Mouse (Mus musculus) kidney, embryonic 15.5 days (tissue): ENCODE results near the gene Cabp1. TPM values are rescaled to one million over a fixed set of nuclear protein-coding genes. Genes with fewer than 3 reads are reported as not detected.
A peak's percentile ranks its signal among the peaks of the same experiment; 100 is the strongest.
"Not testable (repeated sequence)": the region's sequence is repeated elsewhere in the genome, so short reads cannot be mapped to it uniquely, and the experiment has no call there.

ENCODE experiments used
- ATAC-seq: fragments of 200-750 bp; cut with Nextera tagmentation; replicated peaks from 2 replicates; pipeline ENCODE4 v1.8.0; 2017; ENCODE audit warnings: moderate TSS enrichment; ENCODE audit not compliant: low FRiP score
- H3K27ac ChIP-seq: fragments of 300-500 bp; sonication (generic); 2 replicates; pipeline ENCODE4 v1.5.1; 2015; ENCODE audit warnings: mild to moderate bottlenecking, inconsistent platforms
- H3K27me3 ChIP-seq: fragments of 300-500 bp; sonication (generic); 2 replicates; pipeline ENCODE4 v1.6.1; 2015; ENCODE audit warnings: inconsistent platforms
- H3K36me3 ChIP-seq: fragments of 300-500 bp; sonication (generic); 2 replicates; pipeline ENCODE4 v1.6.1; 2015; ENCODE audit warnings: inconsistent platforms
- H3K4me1 ChIP-seq: fragments of 300-500 bp; sonication (generic); 2 replicates; pipeline ENCODE4 v1.6.1; 2015; ENCODE audit warnings: inconsistent platforms
- H3K4me2 ChIP-seq: fragments of 300-500 bp; sonication (generic); 2 replicates; pipeline ENCODE4 v1.6.1; 2015; ENCODE audit warnings: moderate library complexity, mild to moderate bottlenecking, inconsistent platforms
- H3K4me3 ChIP-seq: fragments of 300-500 bp; sonication (generic); replicated peaks from 2 replicates; pipeline ENCODE4 v1.5.1; 2015; ENCODE audit warnings: mild to moderate bottlenecking, inconsistent platforms
- H3K9ac ChIP-seq: fragments of 300-500 bp; sonication (generic); 2 replicates; pipeline ENCODE4 v1.6.1; 2015; ENCODE audit warnings: mild to moderate bottlenecking, inconsistent platforms
- H3K9me3 ChIP-seq: fragments of 300-500 bp; sonication (generic); replicated peaks from 2 replicates; pipeline ENCODE4 v1.6.1; 2016; ENCODE audit warnings: inconsistent platforms
- WGBS: fragments of 180-500 bp; shearing (Covaris S2); methylation state at CpG from one replicate; pipeline ENCODE4 v1.1.7; 2015; ENCODE audit warnings: mixed read lengths; 5-methylcytosine and 5-hydroxymethylcytosine counted together
- polyA plus RNA-seq: library from polyadenylated mRNA; unstranded; fragments of >200 nt; fragmentation: Nextera tagmentation; extraction: Ambion mirVana; gene quantifications from 2 replicates; pipeline ENCODE4 v1.2.1, GENCODE M21; 2015

Cabp1 gene
- polyA plus RNA-seq, 1 experiment from 2014 or later: 1.7 TPM

DNA sequence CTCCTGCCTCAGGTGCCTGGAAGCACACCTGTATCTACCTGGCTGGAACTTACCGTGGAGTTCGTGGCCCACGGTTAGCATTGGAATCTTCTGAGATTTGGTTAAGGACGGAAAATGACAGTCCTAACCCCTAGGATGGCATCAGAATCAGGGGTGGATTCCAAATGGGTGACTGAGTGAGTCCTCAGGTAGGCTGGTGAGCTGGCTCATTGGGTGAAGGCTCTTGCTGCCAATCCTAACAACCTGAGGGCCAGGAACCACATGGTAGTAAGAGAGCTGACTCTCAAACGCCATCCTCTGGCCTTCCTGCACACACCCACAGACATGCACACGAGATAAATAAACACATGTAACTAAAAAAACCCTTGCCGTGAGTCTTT lies 27.4 kb downstream of the Cabp1 start:
- Histone ChIP-seq H3K4me1 (peaks cover 43% of the 10 kb centered on the region), H3K36me3 (no peaks in the 10 kb centered on the region), H3K9me3 (no peaks in the 10 kb centered on the region), H3K27me3 (no peaks in the 10 kb centered on the region), H3K4me3 (no peak overlapping the region), H3K9ac (no peak overlapping the region), H3K27ac (peak overlapping the region; percentile 84), H3K4me2 (no peak overlapping the region)
- no peak for ATAC-seq
- 77% methylated on average over 7 of the region's 7 CpGs for WGBS

DNA sequence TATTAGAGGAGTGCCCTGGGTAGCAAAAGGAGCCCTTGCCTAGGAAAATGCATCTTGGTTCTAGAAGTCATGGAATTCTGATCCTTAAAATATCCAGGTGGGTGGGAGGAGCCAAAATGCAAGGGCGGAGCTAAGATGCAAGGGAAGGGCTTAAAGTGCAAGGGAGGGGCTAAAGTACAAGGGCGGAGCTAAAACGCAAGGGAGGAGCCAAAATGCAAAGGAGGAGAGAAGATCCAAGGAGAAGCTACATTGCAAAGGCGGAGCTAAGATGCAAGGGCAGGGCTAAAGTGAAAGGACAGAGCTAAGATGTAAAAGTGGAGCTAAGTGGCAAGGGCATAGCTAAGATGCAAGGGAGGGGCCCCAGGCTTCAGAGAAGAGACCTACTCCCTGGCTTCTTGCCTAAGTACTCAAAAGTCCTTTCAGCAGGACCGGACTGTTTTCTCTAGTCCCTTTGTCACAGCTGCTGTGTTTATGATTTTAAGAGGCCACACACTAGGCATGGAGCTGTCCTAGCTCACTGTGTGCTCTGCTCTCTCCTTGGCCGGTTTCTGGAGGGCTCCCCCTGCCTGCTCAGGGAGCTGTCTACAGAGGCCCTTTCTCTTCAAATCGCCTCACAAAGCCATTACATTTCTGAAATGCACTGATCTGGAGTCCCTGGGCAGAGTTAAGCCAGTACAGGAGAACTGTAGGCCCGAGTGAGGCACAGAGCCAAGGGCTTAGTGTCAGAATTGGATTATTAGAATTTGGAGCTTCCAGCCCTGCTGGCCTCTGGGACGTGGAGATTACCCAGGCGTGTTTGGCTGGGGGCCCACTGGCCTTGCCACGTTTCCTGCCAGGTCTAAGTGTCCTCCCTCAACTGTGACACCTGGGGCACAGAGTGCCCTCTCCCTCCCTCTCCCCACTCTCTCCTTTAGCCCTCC lies 28.0 kb downstream of the Cabp1 start:
- Histone ChIP-seq H3K4me2 (no peak overlapping the region), H3K36me3 (no peaks in the 10 kb centered on the region), H3K9ac (no peak overlapping the region), H3K9me3 (no peaks in the 10 kb centered on the region), H3K27ac (peak overlapping the region; percentile 84), H3K27me3 (no peaks in the 10 kb centered on the region), H3K4me3 (no peak overlapping the region), H3K4me1 (peaks cover 48% of the 10 kb centered on the region)
- ATAC-seq: no peak
- 48% methylated on average over 11 of the region's 11 CpGs for WGBS

DNA sequence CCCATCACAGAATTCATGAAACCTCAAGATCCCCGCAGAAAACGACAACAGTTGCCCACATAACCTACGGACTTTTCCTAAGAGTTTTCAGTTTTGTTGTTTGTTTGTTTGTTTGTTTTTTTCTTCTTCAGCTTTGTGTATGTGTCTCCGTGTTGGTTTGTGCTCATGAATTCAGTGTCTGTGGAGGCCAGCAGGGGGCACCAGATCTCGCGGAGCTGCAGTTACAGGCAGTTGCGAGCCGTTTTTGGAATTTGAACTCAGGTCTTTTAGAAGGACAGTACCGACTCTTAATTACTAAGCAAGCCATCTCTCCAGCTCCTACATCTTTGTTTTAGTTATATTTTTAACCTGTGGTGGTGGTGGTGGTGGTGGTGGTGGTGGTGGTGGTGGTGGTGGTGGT lies 28.8 kb downstream of the Cabp1 start:
- Histone ChIP-seq H3K4me3 (no peak overlapping the region), H3K9ac (no peak overlapping the region), H3K27me3 (no peaks in the 10 kb centered on the region), H3K9me3 (no peaks in the 10 kb centered on the region), H3K4me2 (no peak overlapping the region), H3K4me1 (peaks cover 56% of the 10 kb centered on the region), H3K27ac (no peak overlapping the region), H3K36me3 (no peaks in the 10 kb centered on the region)
- no peak for ATAC-seq
- 68% methylated on average over 9 of the region's 9 CpGs for WGBS

- H3K9ac ChIP-seq, H3K27ac ChIP-seq, H3K9me3 ChIP-seq, ATAC-seq, H3K36me3 ChIP-seq, H3K4me3 ChIP-seq, H3K27me3 ChIP-seq, H3K4me2 ChIP-seq: not testable (repeated sequence)
- WGBS: 70% methylated on average over 4 of the region's 4 CpGs
- peaks cover 63% of the 10 kb centered on the region for H3K4me1 ChIP-seq
These were observed 29.7 kb downstream of the Cabp1 start for GRCm38 (mm10) chr5:115164446-115164845.

DNA sequence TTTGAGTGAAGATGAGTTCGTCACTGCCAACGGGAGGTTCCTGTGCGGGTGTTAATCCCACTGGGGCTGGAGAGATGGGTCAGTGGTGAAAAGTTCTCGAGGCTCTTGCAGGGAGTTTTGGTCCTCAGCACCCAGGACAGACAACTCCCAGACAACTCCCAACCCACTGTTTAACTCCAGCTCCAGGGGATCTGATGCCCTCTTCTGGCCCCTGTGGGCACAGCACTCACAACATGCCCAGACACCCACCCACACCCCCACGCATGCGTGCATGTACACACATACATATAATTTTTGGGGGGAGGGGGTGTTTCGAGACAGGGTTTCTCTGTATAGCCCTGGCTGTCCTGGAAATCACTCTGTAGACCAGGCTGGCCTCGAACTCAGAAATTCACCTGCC lies 30.6 kb downstream of the Cabp1 start:
- WGBS: 48% methylated on average over 8 of the region's 8 CpGs
- peak overlapping the region; percentile 34; the same call in 1 of the 2 replicates for H3K4me2 ChIP-seq
- 0 out of 2 replicates have a peak overlapping the region, but pooled peaks have one; percentile 13 for H3K27ac ChIP-seq
- no peak overlapping the region for H3K9ac ChIP-seq
- no peaks in the 10 kb centered on the region for H3K9me3 ChIP-seq
- H3K4me3 ChIP-seq: no peak overlapping the region
- H3K4me1 ChIP-seq: peaks cover 62% of the 10 kb centered on the region
- H3K36me3 ChIP-seq: no peaks in the 10 kb centered on the region
- ATAC-seq: no peak
- H3K27me3 ChIP-seq: no peaks in the 10 kb centered on the region

- H3K27me3 ChIP-seq, H3K36me3 ChIP-seq, H3K4me3 ChIP-seq, H3K9me3 ChIP-seq, ATAC-seq, H3K4me2 ChIP-seq, H3K9ac ChIP-seq: not testable (repeated sequence)
- WGBS: 58% methylated on average over 1 of the region's 1 CpGs
- Histone ChIP-seq H3K27ac (0 out of 2 replicates have a peak overlapping the region, but pooled peaks have one; percentile 5), H3K4me1 (peaks cover 49% of the 10 kb centered on the region)
These were observed 32.3 kb downstream of the Cabp1 start for GRCm38 (mm10) chr5:115161940-115162279.

DNA sequence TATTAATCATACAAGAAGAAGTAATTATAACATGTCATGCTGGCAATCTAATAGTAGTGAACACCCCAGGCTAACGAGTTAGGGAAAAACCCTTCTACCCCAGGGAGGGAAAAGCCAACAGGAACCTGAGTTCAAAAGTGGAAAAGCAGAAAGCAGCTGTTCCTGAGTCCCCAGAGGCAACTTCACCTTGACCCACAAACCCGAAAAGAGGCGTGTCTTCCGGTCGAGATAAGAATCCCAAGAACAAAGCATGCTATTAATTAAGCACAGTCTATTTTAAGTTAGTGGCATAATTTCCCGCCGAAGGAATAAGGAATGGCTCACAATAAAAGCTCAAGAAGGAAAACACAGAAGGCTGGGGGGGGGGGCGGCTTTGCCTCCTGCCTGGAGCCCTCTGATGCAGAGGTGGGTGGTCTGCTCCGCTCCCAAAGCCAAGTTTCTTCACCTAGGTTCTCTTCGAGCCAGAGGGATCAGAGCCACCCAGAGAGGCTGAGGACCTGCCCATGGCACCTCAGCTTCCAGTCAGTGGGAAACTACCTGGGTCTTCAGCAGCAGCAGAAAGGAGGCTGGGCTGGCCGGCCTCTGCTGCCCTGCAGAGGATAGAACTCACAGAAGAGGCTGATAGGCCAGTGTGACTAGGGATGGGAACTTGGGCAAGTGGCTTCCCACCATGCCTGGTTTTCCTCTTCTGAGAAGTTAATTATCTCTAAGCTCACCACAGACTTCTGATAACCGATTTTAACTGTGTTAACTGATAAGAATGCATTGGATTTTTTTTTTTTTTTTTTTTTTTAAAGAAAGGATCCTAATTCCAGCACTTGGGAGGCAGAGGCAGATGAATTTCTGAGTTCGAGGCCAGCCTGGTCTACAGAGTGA lies 32.9 kb downstream of the Cabp1 start:
- no peaks in the 10 kb centered on the region for H3K36me3 ChIP-seq
- no peak overlapping the region for H3K4me3 ChIP-seq
- peaks cover 49% of the 10 kb centered on the region for H3K4me1 ChIP-seq
- peak overlapping the region; percentile 92 for H3K27ac ChIP-seq
- peak overlapping the region; percentile 25 for H3K4me2 ChIP-seq
- H3K9ac ChIP-seq: no peak overlapping the region
- no peaks in the 10 kb centered on the region for H3K9me3 ChIP-seq
- no peak for ATAC-seq
- no peaks in the 10 kb centered on the region for H3K27me3 ChIP-seq
- WGBS: 28% methylated on average over 13 of the region's 13 CpGs

DNA sequence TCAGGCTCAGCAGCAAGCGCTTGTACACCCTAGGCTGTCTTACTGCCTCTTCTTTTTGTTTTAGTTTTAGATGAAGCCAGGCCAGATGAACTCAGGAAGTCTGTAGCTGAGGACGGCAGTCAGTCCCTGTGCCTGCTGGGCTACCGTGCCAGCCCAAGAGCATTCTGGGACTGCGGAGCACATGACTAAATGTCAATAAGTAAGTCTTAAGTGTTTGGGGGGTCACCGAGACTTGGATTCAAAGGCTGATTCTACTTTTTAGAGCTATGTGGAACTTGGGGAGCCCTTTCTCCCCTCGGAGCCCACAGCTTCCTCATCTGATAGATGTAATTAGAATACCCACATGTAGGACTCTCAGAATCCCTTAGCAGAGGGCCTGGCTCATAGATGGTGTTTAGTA lies 33.5 kb downstream of the Cabp1 start:
- no peak overlapping the region; the same call in 1 of the 2 replicates for H3K9ac ChIP-seq
- no peaks in the 10 kb centered on the region for H3K27me3 ChIP-seq
- H3K4me1 ChIP-seq: peaks cover 49% of the 10 kb centered on the region
- no peaks in the 10 kb centered on the region for H3K9me3 ChIP-seq
- 66% methylated on average over 6 of the region's 6 CpGs for WGBS
- 0 out of 2 replicates have a peak overlapping the region, but pooled peaks have one; percentile 25 for H3K4me2 ChIP-seq
- no peaks in the 10 kb centered on the region for H3K36me3 ChIP-seq
- no peak overlapping the region for H3K4me3 ChIP-seq
- no peak for ATAC-seq
- peak overlapping the region; percentile 92 for H3K27ac ChIP-seq

DNA sequence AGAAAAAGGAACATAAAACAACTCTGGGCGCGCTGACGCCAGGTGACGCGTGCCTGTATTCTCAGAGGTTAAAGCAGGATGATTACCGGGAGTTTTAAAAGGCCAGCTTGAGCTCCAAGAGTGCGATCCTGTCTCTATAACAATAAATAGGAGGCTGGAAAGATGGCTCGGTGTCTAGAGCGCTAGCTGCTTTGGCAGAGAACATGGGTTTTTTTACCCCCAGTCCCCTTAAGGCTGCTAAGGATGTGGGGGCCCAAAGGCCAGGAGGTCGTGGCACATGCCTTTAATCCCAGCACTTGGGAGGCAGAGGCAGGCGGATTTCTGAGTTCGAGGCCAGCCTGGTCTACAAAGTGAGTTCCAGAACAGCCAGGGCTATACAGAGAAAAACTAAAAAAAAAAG lies 35.0 kb downstream of the Cabp1 start:
- Histone ChIP-seq H3K4me2 (peak overlapping the region; percentile 81), H3K9ac (peak overlapping the region; percentile 76), H3K4me3 (peak overlapping the region; percentile 91), H3K27me3 (no peaks in the 10 kb centered on the region), H3K9me3 (no peaks in the 10 kb centered on the region), H3K36me3 (0 out of 2 replicates have a peak, but pooled peaks cover 4% of the 10 kb centered on the region), H3K4me1 (peaks cover 64% of the 10 kb centered on the region), H3K27ac (peak overlapping the region; percentile 99)
- no peak for ATAC-seq
- WGBS: 34% methylated on average over 12 of the region's 12 CpGs

DNA sequence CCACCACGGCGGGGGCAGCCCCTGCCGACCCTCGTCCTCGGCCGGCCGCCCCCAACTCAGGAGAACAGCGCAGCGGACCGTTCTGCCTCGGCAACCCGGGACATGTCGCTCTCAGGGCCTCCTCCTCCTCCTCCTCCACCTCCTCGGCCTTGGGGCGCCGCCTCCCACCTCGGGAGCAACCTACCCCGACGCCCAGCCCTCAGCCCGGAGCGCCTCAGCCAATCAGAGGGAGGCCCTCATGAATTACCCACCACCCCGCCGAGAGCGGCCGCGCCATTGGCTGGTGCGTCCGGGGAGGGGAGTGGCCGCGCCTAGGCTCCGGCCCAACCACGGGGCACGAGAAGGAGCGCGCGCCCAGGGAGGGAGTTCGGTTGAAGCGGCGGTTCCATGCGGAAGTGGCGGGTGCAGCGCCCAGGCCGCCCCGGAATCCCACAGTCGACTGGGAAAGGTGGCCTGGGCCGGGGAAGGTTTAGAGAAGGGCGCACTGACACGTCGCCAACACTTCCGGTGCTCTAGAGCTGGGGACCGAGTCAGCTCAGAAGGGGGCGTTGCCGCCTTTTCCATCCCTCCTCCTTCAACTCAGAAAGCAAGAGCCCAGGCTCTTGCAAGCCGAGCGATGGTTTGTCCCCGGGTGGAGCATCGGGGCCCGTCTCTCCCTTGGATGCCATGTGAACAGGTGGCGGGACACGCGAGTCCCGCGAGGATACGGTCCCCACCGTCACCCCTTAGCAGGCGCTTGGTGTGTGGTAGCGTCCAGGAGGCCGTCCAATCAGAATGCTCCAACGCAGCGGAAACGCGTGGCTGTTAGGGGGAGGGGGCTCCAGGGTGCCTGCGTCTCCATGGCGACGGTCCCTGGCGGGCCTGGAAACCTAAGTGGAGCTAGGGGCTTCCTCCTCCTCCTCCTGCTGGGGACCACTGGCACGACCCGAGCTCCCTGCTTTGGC lies 35.9 kb downstream of the Cabp1 start, which contains the start of gene Mlec:
Gene Mlec, minus strand, starts transcription at position 140 of the 944 bp plus-strand sequence.
- peak; percentile 98 for ATAC-seq
- Histone ChIP-seq H3K4me3 (peak within 1 kb of the TSS; percentile 91), H3K27me3 (no peaks in the 10 kb centered on the region), H3K36me3 (peaks cover 7% of the 10 kb centered on the region; the same call in 1 of the 2 replicates), H3K9ac (peak within 1 kb of the TSS; percentile 94), H3K4me1 (peaks cover 69% of the 10 kb centered on the region), H3K27ac (peak within 1 kb of the TSS; percentile 99), H3K4me2 (peak within 1 kb of the TSS; percentile 81), H3K9me3 (no peaks in the 10 kb centered on the region)
- WGBS: under 1% methylated on average over 76 of the region's 78 CpGs

- H3K9ac ChIP-seq: peak overlapping the region; percentile 94
- H3K27ac ChIP-seq: peak overlapping the region; percentile 92
- no peaks in the 10 kb centered on the region for H3K9me3 ChIP-seq
- peak overlapping the region; percentile 81 for H3K4me2 ChIP-seq
- WGBS: under 1% methylated on average over 26 of the region's 26 CpGs
- H3K4me1 ChIP-seq: peaks cover 78% of the 10 kb centered on the region
- peak overlapping the region; percentile 91 for H3K4me3 ChIP-seq
- H3K27me3 ChIP-seq: no peaks in the 10 kb centered on the region
- H3K36me3 ChIP-seq: peaks cover 14% of the 10 kb centered on the region; the same call in 1 of the 2 replicates
- no peak for ATAC-seq
These were observed 37.1 kb downstream of the Cabp1 start for GRCm38 (mm10) chr5:115156933-115157589.
